Mouse (Mus musculus) spleen, postnatal 10 days (tissue): ENCODE data around the gene Rps2.

Experiments used
- DNase-seq, 2 experiments: peaks; one replicate each; pipeline ENCODE4 v3.0.0; 2021 to 2022; ENCODE audit warnings: low spot score in 2 of 2

Rps2 gene

DNA sequence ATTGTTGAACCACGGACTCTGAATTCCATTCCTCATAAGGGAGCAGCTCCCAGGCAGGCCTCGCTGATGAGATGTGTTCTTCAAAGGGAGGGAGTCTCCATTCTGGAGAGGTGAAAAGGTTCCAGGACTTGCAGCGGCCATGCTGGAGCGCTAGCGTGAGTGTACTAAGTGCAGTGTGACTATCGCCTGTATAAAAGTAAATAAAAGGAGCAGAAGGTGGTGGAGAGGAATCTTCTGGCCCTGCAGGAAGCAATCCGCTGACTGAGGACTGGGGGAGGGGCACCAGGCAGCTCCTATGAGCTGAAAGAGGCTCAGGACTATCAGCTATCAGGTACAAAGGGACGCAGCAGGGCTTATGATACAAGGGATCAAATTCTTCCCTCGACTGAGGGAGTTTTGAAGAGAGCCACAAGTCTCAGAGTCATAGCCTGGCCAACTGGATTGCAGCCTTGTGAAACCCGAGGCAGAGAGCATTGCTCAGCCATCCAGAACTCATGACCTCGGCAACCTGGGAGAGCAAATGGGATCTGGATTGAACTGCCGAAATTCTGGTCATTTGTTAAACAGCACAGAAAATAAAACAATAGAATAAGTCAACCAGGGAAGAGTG lies 48.5 kb downstream of the Rps2 start:
- DNase-seq, result no peak

DNA sequence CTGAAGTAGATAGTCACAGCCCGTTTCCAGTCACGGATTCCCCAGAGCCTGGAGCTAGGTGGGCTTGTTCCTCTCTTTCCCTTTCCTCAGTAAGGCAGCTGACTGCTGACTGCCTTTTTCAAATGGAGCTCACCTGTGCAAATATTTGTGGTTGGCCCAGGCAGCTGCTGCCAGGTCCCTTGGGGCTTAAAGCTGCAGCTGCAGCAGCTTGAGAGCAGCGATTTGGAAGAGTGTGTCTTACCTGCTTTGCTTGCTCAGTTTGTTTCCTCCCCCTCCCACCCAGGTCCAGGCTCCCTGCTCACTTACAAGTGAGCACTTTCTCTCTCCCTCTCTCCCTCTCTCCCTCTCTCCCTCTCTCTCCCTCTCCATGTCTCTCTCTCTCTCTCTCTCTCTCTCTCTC lies 51.2 kb downstream of the Rps2 start:
- DNase-seq, result no peak
